Mouse (Mus musculus) cerebellum, adult (tissue): ENCODE measurements at regions not wholly inside any gene's neighbourhood (a gene's known extent, or its start where the extent isn't known, plus 50 kb on each side); places are given as distances from the start of the nearest gene placed in this dataset.
"Not testable (repeated sequence)": the region's sequence is repeated elsewhere in the genome, so short reads cannot be mapped to it uniquely, and the experiment has no call there.

Experiments used
- ATAC-seq: cut with Nextera tagmentation; 2 replicates; pipeline ENCODE4 v1.9.2; 2017; ENCODE audit warnings: mild to moderate bottlenecking, moderate library complexity, mixed read lengths; ENCODE audit not compliant: insufficient number of reproducible peaks, low FRiP score, low TSS enrichment

- no peak for ATAC-seq
Observed at GRCm38 (mm10) chr7:111855309-111855708, 75.5 kb upstream of the Galnt18 start.

- ATAC-seq, result no peak
Observed at GRCm38 (mm10) chr7:111846417-111846816, 66.6 kb upstream of the Galnt18 start.

GRCm38 (mm10) chr7:111843715-111844114 is 63.9 kb upstream of the Galnt18 start:
- no peak for ATAC-seq

GRCm38 (mm10) chr7:111840826-111841225 is 61.0 kb upstream of the Galnt18 start:
- ATAC-seq, result no peak

GRCm38 (mm10) chr7:111838162-111838561 is 58.4 kb upstream of the Galnt18 start:
- ATAC-seq, result no peak

- ATAC-seq, result not testable (repeated sequence)
Observed at GRCm38 (mm10) chr7:111834356-111834755, 54.6 kb upstream of the Galnt18 start.

GRCm38 (mm10) chr7:111829931-111830330 is 50.2 kb upstream of the Galnt18 start:
- no peak for ATAC-seq
